Mouse (Mus musculus) adipocyte (in vitro differentiated cells): Measurements from ENCODE around the gene Wdr61.

Source experiments
- DNase-seq: peaks from one replicate; pipeline ENCODE4 v3.0.0-alpha.2; 2016; ENCODE audit warnings: low spot score

Gene Wdr61

GRCm38 (mm10) chr9:54733921-54734638, at the start of gene Wdr61:
TSS of gene Wdr61 (minus strand) at chr9:54734519.
- DNase-seq = peak; percentile 95

- no peak for DNase-seq
Measured at GRCm38 (mm10) chr9:54784003-54784402, 49.7 kb upstream of the Wdr61 start.

GRCm38 (mm10) chr9:54782504-54782903, 48.2 kb upstream of the Wdr61 start:
- DNase-seq = no peak

GRCm38 (mm10) chr9:54779280-54779679, 45.0 kb upstream of the Wdr61 start:
- no peak for DNase-seq

- no peak for DNase-seq
Measured at GRCm38 (mm10) chr9:54776451-54776982, 42.2 kb upstream of the Wdr61 start.

- no peak for DNase-seq
Measured at GRCm38 (mm10) chr9:54770140-54770780, 35.9 kb upstream of the Wdr61 start.

GRCm38 (mm10) chr9:54765336-54766085, 31.2 kb upstream of the Wdr61 start:
- no peak for DNase-seq

GRCm38 (mm10) chr9:54764561-54765217, 30.4 kb upstream of the Wdr61 start, which contains the start of gene Crabp1:
TSS of gene Crabp1 (plus strand) at chr9:54764748.
- DNase-seq = no peak

GRCm38 (mm10) chr9:54764091-54764490, 29.8 kb upstream of the Wdr61 start:
- no peak for DNase-seq

GRCm38 (mm10) chr9:54759592-54759991, 25.3 kb upstream of the Wdr61 start:
- no peak for DNase-seq

- no peak for DNase-seq
Measured at GRCm38 (mm10) chr9:54752944-54753295, 18.6 kb upstream of the Wdr61 start.

- no peak for DNase-seq
Measured at GRCm38 (mm10) chr9:54752201-54752943, 18.1 kb upstream of the Wdr61 start.

GRCm38 (mm10) chr9:54751684-54752083, 17.4 kb upstream of the Wdr61 start:
- DNase-seq = no peak

- DNase-seq = no peak
Measured at GRCm38 (mm10) chr9:54750215-54750981, 16.1 kb upstream of the Wdr61 start.

- no peak for DNase-seq
Measured at GRCm38 (mm10) chr9:54745740-54746370, 11.5 kb upstream of the Wdr61 start.

- no peak for DNase-seq
Measured at GRCm38 (mm10) chr9:54743891-54744290, 9.6 kb upstream of the Wdr61 start.

GRCm38 (mm10) chr9:54738376-54738775, 4.1 kb upstream of the Wdr61 start:
- peak; percentile 85 for DNase-seq

GRCm38 (mm10) chr9:54736284-54736701, 2.0 kb upstream of the Wdr61 start:
- peak; percentile 67 for DNase-seq

GRCm38 (mm10) chr9:54734639-54735252, 427 bp upstream of the Wdr61 start:
- no peak for DNase-seq

GRCm38 (mm10) chr9:54732122-54732521, 2.2 kb downstream of the Wdr61 start:
- peak; percentile 24 for DNase-seq
